Mouse (Mus musculus) midbrain, embryonic 13.5 days (tissue): Measurements from ENCODE around the gene Rgs9. TPM values are rescaled to one million over a fixed set of nuclear protein-coding genes. Genes with fewer than 3 reads are reported as not detected.

Experiments
- ATAC-seq: fragments of 200-750 bp; cut with Nextera tagmentation; 2 replicates; pipeline ENCODE4 v1.8.0; 2017; ENCODE audit warnings: mild to moderate bottlenecking, moderate TSS enrichment, moderate library complexity
- H3K27ac ChIP-seq: fragments of 300-500 bp; sonication (generic); 2 replicates; pipeline ENCODE4 v1.5.1; 2015; ENCODE audit warnings: inconsistent platforms, mild to moderate bottlenecking, moderate library complexity
- H3K27me3 ChIP-seq: fragments of 300-500 bp; sonication (generic); 2 replicates; pipeline ENCODE4 v1.6.1; 2015; ENCODE audit warnings: mild to moderate bottlenecking, inconsistent platforms
- H3K36me3 ChIP-seq: fragments of 300-500 bp; sonication (generic); 2 replicates; pipeline ENCODE4 v1.6.1; 2015; ENCODE audit warnings: mild to moderate bottlenecking, inconsistent platforms
- H3K4me1 ChIP-seq: fragments of 300-500 bp; sonication (generic); replicated peaks from 2 replicates; pipeline ENCODE4 v1.6.1; 2015; ENCODE audit warnings: inconsistent platforms
- H3K4me2 ChIP-seq: fragments of 300-500 bp; sonication (generic); replicated peaks from 2 replicates; pipeline ENCODE4 v1.6.1; 2015; ENCODE audit warnings: moderate library complexity, mild to moderate bottlenecking, inconsistent platforms
- H3K4me3 ChIP-seq: fragments of 300-500 bp; sonication (generic); replicated peaks from 2 replicates; pipeline ENCODE4 v1.5.1; 2015; ENCODE audit warnings: mild to moderate bottlenecking, inconsistent platforms
- H3K9ac ChIP-seq: fragments of 300-500 bp; sonication (generic); replicated peaks from 2 replicates; pipeline ENCODE4 v1.6.1; 2015; ENCODE audit warnings: mild to moderate bottlenecking, inconsistent platforms
- H3K9me3 ChIP-seq: fragments of 300-500 bp; sonication (generic); 2 replicates; pipeline ENCODE4 v1.6.1; 2016; ENCODE audit warnings: mild to moderate bottlenecking, inconsistent platforms
- WGBS: fragments of 180-500 bp; shearing (Covaris S2); methylation state at CpG from one replicate; pipeline ENCODE4 v1.1.7; 2015; 5-methylcytosine and 5-hydroxymethylcytosine counted together
- polyA plus RNA-seq: library from polyadenylated mRNA; unstranded; fragments of >200 nt; fragmentation: Nextera tagmentation; extraction: Ambion mirVana; gene quantifications from 2 replicates; pipeline ENCODE4 v1.2.1, GENCODE M21; 2015

Rgs9 gene
- polyA plus RNA-seq, 1 experiment from 2014 or later: 7.3 TPM

- WGBS: 43% methylated on average over 15 of the region's 15 CpGs
- Histone ChIP-seq H3K27me3 (no peaks in the 10 kb centered on the region), H3K27ac (no peak overlapping the region), H3K4me3 (no peak overlapping the region), H3K9me3 (no peaks in the 10 kb centered on the region), H3K36me3 (no peaks in the 10 kb centered on the region), H3K9ac (no peak overlapping the region), H3K4me1 (no peaks in the 10 kb centered on the region; the same call in 1 of the 2 replicates), H3K4me2 (no peak overlapping the region)
- peak; percentile 77 for ATAC-seq
Measured at GRCm38 (mm10) chr11:109192673-109193557, 105.0 kb downstream of the Rgs9 start.

DNA sequence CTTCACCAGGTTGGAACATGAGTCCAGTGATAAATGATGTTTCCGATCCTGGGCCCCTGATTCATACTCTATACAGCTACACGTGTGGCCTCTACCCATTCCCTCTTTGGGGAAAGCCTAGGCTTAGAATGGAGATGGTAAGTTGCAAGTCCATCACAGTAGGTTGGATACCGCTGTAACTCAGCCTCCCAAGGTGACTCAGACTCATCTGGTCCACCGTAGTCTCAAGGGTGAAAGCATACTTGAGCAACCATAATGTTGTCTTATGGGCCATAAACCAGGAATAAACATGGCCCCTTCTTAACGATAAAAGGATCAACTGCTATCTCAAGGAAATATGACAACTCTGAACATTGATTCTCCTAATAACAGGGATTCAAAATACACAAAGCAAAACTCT lies 109.7 kb downstream of the Rgs9 start:
- Histone ChIP-seq H3K4me1 (no peaks in the 10 kb centered on the region; the same call in 1 of the 2 replicates), H3K9me3 (no peaks in the 10 kb centered on the region), H3K9ac (no peak overlapping the region), H3K27ac (no peak overlapping the region), H3K4me2 (no peak overlapping the region), H3K27me3 (no peaks in the 10 kb centered on the region), H3K4me3 (no peak overlapping the region), H3K36me3 (no peaks in the 10 kb centered on the region)
- WGBS: 93% methylated on average over 5 of the region's 5 CpGs
- ATAC-seq: no peak

- WGBS: 88% methylated on average over 6 of the region's 6 CpGs
- no peaks in the 10 kb centered on the region for H3K4me1 ChIP-seq
- H3K4me2 ChIP-seq: no peak overlapping the region
- no peak overlapping the region for H3K4me3 ChIP-seq
- H3K9ac ChIP-seq: no peak overlapping the region
- no peaks in the 10 kb centered on the region for H3K36me3 ChIP-seq
- no peaks in the 10 kb centered on the region for H3K27me3 ChIP-seq
- H3K9me3 ChIP-seq: no peaks in the 10 kb centered on the region
- no peak for ATAC-seq
- H3K27ac ChIP-seq: no peak overlapping the region
Measured at GRCm38 (mm10) chr11:109187631-109188184, 110.2 kb downstream of the Rgs9 start.

DNA sequence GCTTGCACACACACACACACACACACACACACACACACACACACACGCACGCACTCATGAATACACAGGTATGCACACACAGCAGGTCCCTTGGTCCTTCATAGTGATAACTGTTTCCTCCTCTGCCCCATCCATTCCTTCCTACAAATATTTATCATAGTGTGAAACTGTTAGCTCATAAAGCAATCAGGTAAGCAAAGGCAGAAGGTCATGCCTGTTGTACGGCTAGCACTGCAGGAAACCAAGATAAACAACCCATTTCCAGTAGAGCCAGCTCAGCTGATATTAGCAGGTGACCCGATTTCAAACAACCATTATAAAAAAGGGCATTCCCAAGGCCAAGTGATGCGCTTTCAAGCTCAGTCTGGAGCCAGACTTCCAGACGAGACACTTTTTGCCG lies 116.8 kb downstream of the Rgs9 start:
- Histone ChIP-seq H3K27ac (no peak overlapping the region), H3K9ac (no peak overlapping the region), H3K27me3 (no peaks in the 10 kb centered on the region), H3K36me3 (no peaks in the 10 kb centered on the region), H3K4me2 (no peak overlapping the region), H3K4me3 (no peak overlapping the region), H3K9me3 (no peaks in the 10 kb centered on the region), H3K4me1 (peaks cover 7% of the 10 kb centered on the region; the same call in 1 of the 2 replicates)
- ATAC-seq: no peak
- WGBS: 76% methylated on average over 7 of the region's 7 CpGs

- H3K27me3 ChIP-seq: no peaks in the 10 kb centered on the region
- H3K9me3 ChIP-seq: no peaks in the 10 kb centered on the region
- no peak overlapping the region for H3K4me3 ChIP-seq
- no peak overlapping the region for H3K27ac ChIP-seq
- no peak for ATAC-seq
- no peak overlapping the region for H3K4me2 ChIP-seq
- WGBS: 94% methylated on average over 11 of the region's 11 CpGs
- H3K36me3 ChIP-seq: no peaks in the 10 kb centered on the region
- H3K9ac ChIP-seq: no peak overlapping the region
- H3K4me1 ChIP-seq: peaks cover 7% of the 10 kb centered on the region; the same call in 1 of the 2 replicates
Measured at GRCm38 (mm10) chr11:109180290-109180689, 117.6 kb downstream of the Rgs9 start.

DNA sequence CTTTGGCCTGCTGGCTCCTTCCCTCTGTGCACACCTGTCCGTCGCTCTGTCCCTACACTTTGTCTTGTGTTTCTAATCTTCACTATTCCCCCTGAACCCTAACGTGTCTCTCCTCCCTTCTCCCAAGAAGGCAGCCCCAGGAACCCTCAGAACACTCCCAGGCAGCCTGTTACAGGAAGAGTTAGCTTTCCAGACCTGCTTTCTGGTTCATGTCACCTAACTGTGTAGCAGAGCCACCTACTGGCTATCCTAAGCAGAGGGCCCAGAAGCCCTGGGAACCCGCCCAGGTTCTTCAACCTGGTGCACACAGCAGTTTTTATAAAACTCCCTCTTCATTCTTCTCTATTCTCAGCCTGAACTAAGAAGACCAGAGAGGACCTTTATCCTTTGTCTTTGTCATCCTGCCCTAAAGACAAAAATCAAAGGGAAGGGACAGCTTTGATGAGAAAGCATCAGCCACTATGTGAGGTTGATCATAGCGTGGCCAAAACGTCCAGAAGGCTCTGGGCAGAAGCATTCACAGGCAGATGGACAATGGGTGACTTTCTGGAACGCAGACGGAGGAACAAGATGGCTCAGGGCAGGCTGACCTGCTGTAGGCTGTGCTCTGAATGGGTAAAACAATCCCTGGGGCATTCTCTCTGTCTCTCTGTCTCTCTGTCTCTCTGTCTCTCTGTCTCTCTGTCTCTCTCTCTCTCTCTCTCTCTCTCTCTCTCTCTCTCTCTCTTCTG lies 119.0 kb downstream of the Rgs9 start:
- Histone ChIP-seq H3K36me3 (no peaks in the 10 kb centered on the region), H3K4me3 (no peak overlapping the region), H3K27ac (no peak overlapping the region), H3K9me3 (no peaks in the 10 kb centered on the region), H3K27me3 (no peaks in the 10 kb centered on the region), H3K4me2 (no peak overlapping the region), H3K9ac (no peak overlapping the region), H3K4me1 (peaks cover 7% of the 10 kb centered on the region; the same call in 1 of the 2 replicates)
- no peak for ATAC-seq
- 44% methylated on average over 8 of the region's 8 CpGs for WGBS

GRCm38 (mm10) chr11:109175376-109175969 lies 122.5 kb downstream of the Rgs9 start:
- no peak overlapping the region for H3K9ac ChIP-seq
- WGBS: 93% methylated on average over 8 of the region's 8 CpGs

More at GRCm38 (mm10) chr11:109175376-109175969, 122.5 kb downstream of the Rgs9 start:
- H3K27me3 ChIP-seq: no peaks in the 10 kb centered on the region
- no peak for ATAC-seq
- H3K36me3 ChIP-seq: no peaks in the 10 kb centered on the region
- H3K27ac ChIP-seq: no peak overlapping the region
- H3K4me3 ChIP-seq: no peak overlapping the region
- H3K4me1 ChIP-seq: 0 out of 2 replicates have a peak, but pooled peaks cover 4% of the 10 kb centered on the region
- H3K4me2 ChIP-seq: no peak overlapping the region
- H3K9me3 ChIP-seq: no peaks in the 10 kb centered on the region

Other genes with a start within 250 kb of the Rgs9 start
- gene E030025P04Rik, start 153.8 kb downstream of the Rgs9 start, polyA plus RNA-seq: not detected in 2 replicates
- 16.2 and 16.4 TPM in 2 replicates for gene Gna13, start 64.7 kb upstream of the Rgs9 start, polyA plus RNA-seq
- not detected in 2 replicates for gene 9930022D16Rik, start 115.8 kb upstream of the Rgs9 start, polyA plus RNA-seq
- 53.1 and 53.5 TPM in 2 replicates for gene Amz2, start 127.8 kb upstream of the Rgs9 start, polyA plus RNA-seq
- 2.6 and 3.1 TPM in 2 replicates for gene Arsg, start 175.2 kb upstream of the Rgs9 start, polyA plus RNA-seq
- 3.1 and 4.4 TPM in 2 replicates for gene Slc16a6, start 175.5 kb upstream of the Rgs9 start, polyA plus RNA-seq